Mouse (Mus musculus) C2C12 (cell line): ENCODE results near the gene Upp2.
A peak's percentile ranks its signal among the peaks of the same experiment; 100 is the strongest.

Experiments used
- CEBPB ChIP-seq: IDR thresholded peaks from one replicate; pipeline ENCODE4 v1.6.1; 2011; ENCODE audit warnings: low read depth, mild to moderate bottlenecking, control low read depth, moderate library complexity
- CTCF ChIP-seq: IDR thresholded peaks from one replicate; pipeline ENCODE4 v1.5.1; 2011; ENCODE audit not compliant: control insufficient read depth, insufficient read depth, insufficient read length
- FOSL1 ChIP-seq: IDR thresholded peaks from one replicate; pipeline ENCODE4 v1.8.0; 2011; ENCODE audit warnings: mild to moderate bottlenecking, low read length; ENCODE audit not compliant: poor library complexity, insufficient read depth, severe bottlenecking
- MAX ChIP-seq: IDR thresholded peaks from one replicate; pipeline ENCODE4 v1.6.1; 2011; ENCODE audit warnings: mild to moderate bottlenecking, control low read depth
- MYOD1 ChIP-seq: IDR thresholded peaks from one replicate; pipeline ENCODE4 v1.6.1; 2011; ENCODE audit warnings: low read depth; ENCODE audit not compliant: control insufficient read depth, insufficient read length
- MYOG ChIP-seq: IDR thresholded peaks from one replicate; pipeline ENCODE4 v1.6.1; 2011; ENCODE audit not compliant: control insufficient read depth, insufficient read length; ENCODE audit errors: extremely low read depth
- USF1 ChIP-seq: IDR thresholded peaks from one replicate; pipeline ENCODE4 v1.6.1; 2011; ENCODE audit warnings: low read depth, mild to moderate bottlenecking, control low read depth, moderate library complexity

GRCm38 (mm10) chr2:58665081-58665814 is 98.2 kb downstream of the Upp2 start:
- peak; percentile 72 for TF ChIP-seq CTCF
- TF ChIP-seq FOSL1, result no peak
- no peak for TF ChIP-seq MAX
- no peak for TF ChIP-seq USF1
- no peak for TF ChIP-seq CEBPB
- no peak for TF ChIP-seq MYOG
- TF ChIP-seq MYOD1, result no peak
